Mouse (Mus musculus) large intestine, adult 2 months (tissue): ENCODE measurements around the gene Cadps. TPM values are rescaled to one million over a fixed set of nuclear protein-coding genes. Genes with fewer than 3 reads are reported as not detected.

Experiments
- DNase-seq: peaks from one replicate; pipeline ENCODE4 v3.0.0-alpha.2; 2012; ENCODE audit warnings: low read depth, low spot score
- WGBS: fragments of 180-500 bp; shearing (Covaris S2); methylation state at CpG from one replicate; pipeline ENCODE4 v1.1.7; 2018; 5-methylcytosine and 5-hydroxymethylcytosine counted together
- polyA plus RNA-seq: library from polyadenylated mRNA; depleted of rRNA; stranded (reverse); fragments of >200 nt; gene quantifications from 2 replicates; pipeline ENCODE4 v1.2.3, GENCODE M21; 2012

Gene Cadps
- polyA plus RNA-seq, 1 experiment: 0.77 TPM

DNA sequence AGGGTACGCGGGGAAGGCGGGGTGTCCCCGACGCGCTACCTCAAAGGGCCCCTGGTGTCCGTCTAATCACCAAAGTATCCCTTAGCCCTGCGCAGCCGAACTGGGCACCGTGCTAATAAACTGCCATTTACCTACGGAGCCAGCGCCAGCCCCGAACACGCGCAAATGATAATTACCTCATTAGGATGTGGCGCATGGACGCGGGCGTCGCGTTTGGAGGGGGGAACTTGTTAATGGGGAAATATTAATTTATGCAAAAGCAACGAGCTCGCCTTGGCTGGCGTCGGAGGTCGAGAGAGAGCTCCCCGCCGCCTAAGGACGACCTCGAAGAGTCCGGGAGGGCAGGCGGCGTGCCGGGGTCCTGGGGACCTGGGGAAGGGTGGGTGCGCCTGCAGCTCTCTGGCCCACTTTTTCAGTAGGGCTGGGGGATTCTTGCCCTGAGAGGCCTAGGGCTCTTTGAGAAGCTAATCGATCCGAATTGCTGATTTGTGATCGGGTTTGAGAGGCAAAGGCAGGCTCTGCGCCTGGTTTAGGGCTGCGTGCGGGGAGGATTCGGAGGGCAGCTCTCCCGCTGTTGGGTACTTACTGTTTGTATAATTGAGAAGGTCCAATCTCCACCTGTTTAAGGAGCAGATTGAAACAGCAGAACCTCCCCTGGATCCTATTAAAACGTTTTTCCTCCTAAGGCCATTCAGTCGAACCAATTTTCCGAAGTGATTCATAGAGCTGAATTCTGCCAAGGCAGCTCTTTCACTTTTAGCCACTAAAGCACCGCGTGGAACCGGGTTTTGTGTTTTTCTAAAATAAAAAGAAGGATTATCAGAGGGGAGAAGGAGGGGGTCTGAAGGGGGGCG is 476.6 kb downstream of the Cadps start:
- DNase-seq: no peak
- WGBS: 3% methylated on average over 50 of the region's 50 CpGs

DNA sequence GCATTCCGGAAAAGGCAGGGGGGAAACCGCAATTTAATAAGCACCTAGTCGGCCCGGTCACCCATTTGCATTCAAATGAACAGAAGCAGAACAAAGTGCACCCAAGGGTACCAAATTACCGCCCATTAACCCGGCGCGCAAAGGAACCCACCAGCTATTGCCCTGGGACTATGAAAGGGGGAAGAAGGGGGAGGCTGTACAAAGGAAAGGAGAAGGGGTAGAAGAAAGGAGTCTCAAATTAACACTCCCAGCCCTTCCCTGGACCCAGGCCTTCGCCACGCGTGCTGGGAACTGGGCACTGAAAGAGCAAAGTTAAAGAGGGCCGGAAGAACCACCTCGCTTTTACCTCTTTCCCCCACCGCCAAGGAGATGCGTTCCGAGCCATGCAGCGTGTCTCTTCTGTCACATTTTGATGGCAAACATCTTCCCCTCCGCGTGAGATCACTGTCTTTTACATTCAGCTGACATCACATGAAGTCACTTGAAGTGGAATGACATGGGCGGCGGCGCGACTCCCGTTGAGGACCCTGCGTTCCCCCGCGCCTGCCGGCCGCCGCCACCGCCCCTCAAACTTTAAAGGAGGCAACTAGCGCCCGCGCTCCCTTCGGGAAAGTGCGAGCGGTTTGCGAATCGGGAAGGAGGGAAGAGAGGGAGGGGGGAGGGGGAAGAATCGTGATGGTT is 477.5 kb downstream of the Cadps start:
- WGBS: 2% methylated on average over 40 of the region's 40 CpGs
- no peak for DNase-seq

DNA sequence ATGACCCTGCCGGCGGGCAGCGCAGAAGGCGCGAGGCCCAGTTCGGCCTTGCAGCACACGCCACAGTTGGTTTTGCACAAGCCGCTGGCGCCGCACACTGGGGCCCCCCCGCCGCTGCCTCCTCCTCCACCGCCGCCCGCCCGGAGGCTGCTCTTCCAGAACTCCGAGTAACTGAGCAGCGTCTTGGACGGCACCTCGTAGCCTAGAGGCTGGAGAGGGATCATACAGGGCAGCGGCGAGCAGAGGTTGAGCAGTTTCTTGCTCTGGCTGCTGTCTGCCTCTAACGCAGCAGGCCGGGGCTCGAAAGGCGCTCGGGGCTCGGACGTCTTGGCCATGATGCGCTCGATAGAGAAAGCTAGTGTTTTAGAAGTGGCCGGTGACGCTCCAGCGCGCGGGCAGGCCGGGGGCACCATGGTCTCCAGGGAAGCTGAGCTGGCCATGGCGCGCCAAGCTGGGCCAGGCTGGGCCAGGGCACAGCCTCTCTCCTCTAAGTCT is 478.1 kb downstream of the Cadps start:
- 2% methylated on average over 39 of the region's 39 CpGs for WGBS
- no peak for DNase-seq

DNA sequence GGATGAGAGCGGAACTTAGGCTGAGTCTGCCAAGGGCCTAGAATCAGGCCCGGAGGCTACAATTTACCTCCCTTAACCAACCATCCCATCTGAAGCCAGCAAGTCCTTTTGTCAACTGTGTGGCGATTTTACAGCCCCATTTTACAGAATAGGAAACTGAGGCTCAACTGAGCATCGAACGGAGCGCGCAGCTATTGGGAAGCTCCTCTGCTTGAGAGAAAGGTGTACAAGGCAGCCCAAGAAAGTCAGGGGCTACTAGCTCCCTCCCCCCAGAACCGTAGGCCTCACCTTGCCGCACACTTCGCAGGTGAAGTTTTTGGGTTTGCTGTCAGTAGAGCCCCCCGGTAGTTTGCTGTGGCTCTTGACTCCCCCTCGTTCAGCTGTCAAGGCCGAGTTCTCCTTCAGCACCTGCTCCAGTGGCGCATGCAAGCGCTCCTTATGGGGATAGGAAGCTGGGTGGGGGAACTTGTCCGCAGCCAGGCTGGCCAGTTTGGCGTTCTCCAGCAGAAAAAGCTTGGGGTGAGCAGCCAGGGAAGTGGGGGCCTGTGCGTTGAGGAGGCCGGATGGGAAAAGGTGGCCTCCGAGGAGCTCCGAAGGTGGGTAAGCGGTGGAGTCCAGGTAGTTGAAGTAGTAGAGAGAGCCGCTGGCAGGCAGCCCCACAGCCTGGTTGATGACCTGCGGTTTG is 478.7 kb downstream of the Cadps start:
- no peak for DNase-seq

DNA sequence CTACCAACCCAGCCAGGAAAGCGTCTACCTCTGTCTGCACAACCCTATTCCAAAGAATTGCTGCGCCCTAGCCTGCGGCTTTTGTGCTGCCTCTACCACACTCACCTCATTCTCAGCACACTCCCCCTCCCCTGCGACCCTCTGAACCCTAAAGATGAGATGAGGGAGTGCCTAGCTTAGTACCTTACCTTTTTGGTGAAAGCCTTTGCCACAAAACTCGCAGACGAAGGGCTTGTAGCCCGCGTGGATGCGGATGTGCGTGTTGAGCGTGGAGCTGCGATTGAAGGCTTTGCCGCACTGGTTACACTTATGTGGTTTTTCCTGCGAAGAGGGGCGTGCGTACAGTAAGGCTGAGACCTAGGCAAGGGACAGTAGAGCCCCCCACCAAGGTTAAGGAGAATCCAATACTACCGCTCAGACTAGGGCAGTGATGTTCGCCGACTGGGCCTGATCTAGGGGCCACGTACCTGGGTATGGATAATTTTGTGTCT is 479.4 kb downstream of the Cadps start:
- no peak for DNase-seq
- WGBS: 4% methylated on average over 20 of the region's 20 CpGs

More for the DNA sequence above, 478.7 kb downstream of the Cadps start:
- 6% methylated on average over 24 of the region's 24 CpGs for WGBS

DNA sequence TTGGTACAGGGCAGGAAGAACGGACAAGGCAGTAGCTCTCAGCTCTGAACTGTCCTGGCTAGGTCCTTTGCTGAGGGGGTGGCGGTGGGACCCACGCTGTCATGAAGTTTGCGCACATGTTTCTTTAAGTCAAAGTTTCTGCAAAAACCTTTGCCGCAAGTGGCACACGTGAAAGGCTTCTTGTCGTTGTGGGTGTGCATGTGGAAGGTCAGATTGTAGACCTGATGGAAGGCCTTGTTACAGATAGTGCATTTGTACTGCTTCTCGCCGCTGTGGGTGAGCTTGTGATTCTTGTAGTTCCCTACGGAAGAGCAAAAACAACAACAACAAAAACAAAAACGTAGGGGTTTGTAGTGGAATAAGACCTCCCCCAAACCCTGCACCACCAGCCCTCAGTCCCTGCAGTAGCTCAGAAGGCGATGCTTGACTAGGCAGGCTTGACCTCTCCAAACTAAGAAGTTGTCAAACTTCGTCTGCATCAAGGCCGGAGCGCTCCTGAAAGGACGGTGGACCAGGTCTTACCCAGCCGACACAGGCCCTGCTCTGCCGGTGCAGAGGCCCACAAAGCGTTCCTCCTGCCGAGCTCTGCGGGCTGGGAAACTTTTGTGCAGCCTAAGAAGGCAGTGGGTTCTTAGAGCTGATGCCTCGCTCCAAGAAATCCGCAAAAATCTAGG is 480.3 kb downstream of the Cadps start:
- no peak for DNase-seq
- 8% methylated on average over 23 of the region's 23 CpGs for WGBS

DNA sequence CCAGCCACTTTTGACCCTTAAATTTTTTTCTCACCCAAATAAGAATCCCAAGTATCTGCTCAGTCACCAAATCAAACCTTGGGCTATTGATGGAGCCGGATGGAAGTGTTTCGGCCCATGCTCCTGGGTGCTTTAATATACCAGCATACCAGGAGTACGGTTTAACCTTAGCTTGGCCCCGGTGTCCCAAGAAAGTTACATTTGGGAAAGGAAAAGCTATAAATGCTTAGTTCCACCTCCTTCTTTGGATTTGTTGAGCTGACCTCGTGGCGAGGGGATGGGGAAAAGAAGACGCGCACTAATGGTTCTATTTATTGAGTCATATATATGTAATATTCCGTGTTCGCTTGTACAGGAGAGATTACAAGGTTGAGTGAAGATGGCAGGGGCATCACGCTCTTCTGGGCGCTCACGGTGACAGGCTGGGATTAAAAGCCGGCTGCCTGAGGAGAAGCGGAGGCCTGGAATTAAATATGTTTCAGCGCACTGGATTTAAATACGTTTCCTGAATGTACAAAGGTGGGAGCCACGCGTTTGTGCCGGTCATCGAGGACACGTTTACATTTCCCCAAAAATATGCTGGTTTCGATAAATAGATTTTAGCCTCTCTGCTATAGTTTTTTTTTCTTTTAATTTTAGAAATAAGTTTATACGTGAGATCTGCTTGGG is 481.0 kb downstream of the Cadps start:
- DNase-seq: no peak
- WGBS: 8% methylated on average over 24 of the region's 24 CpGs

DNA sequence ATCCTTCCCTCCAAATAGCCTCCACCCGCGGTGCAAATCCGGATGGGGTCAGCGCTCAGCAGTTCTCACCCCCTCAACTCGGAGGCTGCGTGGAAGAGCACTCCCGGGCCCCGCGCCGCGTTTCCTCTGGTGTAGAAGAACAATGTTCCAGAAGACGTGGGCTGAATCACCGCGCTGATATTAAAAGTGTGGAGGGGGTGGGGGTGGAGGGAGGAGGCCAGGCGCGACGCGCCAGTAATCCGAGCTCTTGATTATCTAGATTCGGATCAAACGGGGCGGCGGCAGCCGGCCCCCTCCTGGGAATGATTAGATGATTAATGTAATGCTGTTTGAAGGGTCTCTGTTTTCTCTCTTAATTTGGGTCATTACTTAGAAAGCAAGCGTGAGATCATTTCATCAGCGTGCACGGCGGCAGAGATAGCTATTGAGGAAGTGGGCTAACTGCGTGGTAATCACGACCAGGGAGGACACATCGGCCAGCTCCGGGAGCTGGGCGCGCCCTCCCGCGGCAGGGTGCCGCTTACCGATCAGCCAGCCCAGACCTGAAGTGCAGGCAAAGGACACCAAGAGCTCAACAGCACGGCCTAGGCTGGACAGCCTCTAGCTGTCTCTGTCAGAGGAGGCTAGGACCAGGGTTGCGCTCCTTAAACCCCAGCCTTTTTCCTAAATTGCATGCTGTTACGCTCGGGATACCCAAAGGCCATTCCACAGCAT is 481.6 kb downstream of the Cadps start:
- 3% methylated on average over 42 of the region's 42 CpGs for WGBS
- no peak for DNase-seq

DNA sequence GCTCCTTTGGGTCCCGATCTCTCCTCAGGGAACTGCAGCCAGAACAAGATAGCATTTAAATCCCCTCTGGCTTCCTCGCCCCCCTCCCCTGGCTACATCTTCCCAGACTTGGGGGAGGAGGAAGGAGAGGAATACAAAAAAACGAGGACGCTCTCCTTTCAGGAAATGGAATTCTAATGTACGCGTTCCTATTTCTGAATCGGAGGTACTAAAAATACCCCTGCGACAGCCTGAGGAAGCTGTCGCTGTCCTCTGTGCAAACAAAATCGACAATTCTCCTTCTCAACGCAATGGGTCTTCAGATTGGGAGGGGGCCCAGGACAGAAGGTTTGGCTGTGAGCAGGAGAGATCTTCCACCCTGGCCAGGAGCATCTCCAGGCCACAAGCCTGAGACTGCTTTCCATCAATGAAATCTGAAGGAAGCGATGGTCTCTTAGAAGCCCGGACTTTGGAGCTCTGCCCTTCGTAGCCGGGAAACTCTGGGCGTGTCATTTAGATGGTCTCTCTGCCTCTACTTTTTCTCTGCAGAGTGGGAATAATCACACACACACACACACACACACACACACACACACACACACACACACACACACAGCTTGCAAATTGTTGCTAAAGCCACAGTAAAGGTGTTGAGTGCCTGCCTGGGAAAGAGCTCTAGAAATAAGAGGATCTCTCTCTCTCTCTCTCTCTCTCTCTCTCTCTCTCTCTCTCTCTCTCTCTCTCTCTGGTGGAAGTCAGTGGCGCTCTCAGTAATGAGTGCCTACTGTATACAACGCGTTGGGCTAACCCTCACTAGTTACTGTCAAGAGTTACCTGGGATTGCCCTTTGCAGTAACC is 482.4 kb downstream of the Cadps start:
- WGBS: 3% methylated on average over 19 of the region's 19 CpGs
- DNase-seq: no peak

DNA sequence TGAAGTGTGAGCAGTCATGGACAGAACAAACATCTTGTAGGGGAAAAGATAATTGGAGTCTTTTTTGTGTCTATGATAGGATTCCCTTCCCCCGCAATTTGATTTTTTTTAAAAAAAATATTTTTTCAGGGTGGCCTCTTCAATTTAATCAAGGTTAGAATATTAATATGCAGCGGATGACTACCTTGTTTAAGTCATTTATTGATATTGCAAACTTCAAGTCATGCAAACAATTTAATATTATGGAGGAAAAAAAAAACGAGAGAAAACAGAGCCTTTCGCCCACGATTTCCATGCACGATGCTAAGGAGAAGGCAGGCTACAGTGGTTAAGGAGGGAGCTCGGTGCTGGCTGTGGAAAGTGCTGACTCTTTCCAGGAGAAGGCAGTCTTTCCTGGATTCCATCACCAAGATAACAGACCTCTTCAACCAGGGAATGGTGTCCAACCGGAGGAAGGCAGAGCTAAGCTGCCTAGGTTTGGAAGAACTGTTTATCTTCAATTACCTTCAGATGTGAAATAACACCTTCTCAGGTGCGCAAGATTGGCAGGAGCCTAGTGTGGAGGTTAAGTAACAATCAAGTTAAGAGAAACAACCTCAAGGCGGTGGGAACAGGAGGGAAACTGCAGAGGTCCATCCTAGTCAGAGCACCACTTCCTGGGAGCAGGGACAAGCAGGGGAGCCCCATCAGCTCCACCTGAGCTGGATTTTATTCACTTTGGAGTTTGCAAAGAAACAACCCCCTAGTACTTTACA is 483.9 kb downstream of the Cadps start:
- no peak for DNase-seq
- 4% methylated on average over 10 of the region's 10 CpGs for WGBS

DNA sequence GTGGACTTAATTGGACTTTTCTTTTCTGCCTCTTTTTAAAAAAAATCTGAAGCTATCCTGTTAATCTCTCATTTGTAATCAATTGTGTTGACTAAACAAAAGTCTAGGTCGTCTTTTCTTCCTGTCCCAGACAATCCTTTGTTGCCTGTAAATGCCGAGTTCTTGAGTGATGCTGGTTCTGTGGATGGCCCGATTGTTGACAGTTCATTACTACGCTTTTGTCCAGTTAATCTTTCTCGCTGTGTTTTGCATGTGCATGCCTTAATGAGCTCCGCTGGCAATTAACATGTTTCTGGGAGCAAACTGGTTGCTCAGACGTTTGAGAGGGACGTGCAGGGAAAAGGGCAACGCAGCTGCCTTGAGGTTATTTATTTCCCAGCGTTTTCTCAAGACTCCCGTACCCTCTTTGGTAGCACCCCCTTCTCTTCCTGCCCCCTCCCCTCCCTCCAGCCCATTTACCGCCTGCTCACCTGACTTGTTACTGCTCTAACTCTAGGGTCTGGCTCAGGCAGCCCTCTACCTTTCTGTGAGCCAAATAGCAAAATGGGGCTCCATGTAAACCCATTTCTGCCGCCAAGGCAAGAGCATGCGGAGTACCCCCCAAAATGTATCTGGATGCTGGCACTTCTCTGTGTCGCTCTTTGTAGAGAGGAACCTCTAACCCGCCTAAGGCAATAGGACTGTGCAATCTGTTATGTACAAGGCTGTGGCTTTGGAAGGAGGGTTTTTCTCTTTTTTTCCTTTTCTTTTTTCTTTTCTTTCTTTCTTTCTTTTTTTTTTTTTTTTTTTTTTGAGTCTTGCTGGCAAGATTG is 484.7 kb downstream of the Cadps start:
- 7% methylated on average over 16 of the region's 16 CpGs for WGBS
- no peak for DNase-seq

DNA sequence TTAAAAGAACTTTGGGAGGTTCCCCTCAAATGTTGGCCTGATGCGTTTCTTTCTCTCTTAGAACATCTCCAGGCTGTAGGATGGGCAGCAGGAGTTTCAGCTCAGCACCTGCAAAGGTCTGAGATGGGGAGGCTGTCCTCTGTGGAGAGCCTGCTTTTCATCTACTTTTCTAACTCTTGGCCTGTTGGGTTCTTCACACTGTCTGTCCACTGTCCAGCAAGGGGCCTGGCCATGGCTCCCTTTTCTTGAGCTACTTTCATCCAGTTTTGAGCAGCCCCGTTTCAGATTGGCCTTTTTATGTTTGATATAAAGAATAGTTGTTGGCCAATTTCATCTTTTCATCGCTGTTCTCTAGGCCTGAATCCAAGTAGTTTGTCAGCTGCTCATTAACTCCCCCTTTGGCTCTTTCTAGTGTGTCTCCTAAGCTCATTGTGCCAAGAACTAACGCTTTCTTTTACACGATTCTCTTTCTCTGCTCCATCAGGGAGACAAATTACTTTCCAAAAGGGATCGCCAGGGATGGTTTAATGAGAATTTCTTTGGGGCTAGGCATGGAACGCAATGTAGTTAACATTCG is 485.4 kb downstream of the Cadps start:
- 18% methylated on average over 8 of the region's 8 CpGs for WGBS
- no peak for DNase-seq

DNA sequence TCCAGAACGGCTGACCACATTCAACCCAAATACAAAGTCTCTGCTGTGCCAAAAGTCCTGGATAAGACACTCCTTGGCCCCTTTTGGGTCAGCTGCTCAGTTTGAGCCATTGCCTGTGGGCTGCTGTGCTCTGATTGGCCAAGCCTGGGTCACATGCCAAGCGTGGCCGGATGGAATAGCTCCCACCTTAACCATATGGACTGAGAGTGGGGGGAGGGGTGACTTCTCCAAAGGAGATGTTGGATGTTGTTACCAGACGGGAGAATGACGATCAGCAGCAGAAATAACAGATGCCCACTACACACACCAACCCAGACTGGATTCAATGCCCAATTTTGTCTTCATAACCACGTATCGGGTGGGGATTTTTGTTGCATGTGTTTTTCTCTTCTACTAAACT is 488.0 kb downstream of the Cadps start:
- DNase-seq: no peak
- 38% methylated on average over 7 of the region's 7 CpGs for WGBS

DNA sequence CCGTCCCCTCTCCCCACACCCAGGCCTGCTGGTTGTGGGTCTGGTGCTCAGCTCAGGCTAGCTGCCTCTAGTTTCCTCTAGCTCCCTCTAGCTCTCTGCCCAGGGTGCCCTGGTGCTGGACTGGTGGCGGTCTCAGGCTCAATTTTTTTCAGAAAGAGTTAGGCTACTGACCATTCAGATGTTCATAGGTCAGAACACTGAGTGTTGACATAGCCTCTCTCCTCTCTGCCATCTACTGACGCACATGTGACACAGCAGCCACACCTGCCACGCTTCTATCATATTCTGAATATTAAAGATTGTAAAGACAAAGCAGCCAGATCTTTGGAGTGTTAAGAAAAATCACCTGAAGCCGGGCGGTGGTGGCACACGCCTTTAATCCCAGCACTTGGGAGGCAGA is 489.3 kb downstream of the Cadps start:
- 61% methylated on average over 7 of the region's 7 CpGs for WGBS
- DNase-seq: no peak
